Mouse (Mus musculus) heart, embryonic 11.5 days (tissue): ENCODE data around the gene Taf6l. TPM values are rescaled to one million over a fixed set of nuclear protein-coding genes. Genes with fewer than 3 reads are reported as not detected.

ENCODE experiments used
- ATAC-seq: fragments of 200-750 bp; cut with Nextera tagmentation; replicated peaks from 2 replicates; pipeline ENCODE4 v1.8.0; 2017; ENCODE audit warnings: moderate library complexity; ENCODE audit not compliant: insufficient number of reproducible peaks, low FRiP score, low TSS enrichment
- H3K27ac ChIP-seq: fragments of 300-500 bp; sonication (generic); 2 replicates; pipeline ENCODE4 v1.5.1; 2014; ENCODE audit warnings: mild to moderate bottlenecking, low read depth, low read length
- H3K27me3 ChIP-seq: fragments of 300-500 bp; sonication (generic); 2 replicates; pipeline ENCODE4 v1.6.1; 2014; ENCODE audit warnings: mild to moderate bottlenecking, low read length, mixed read lengths; ENCODE audit not compliant: control insufficient read depth, insufficient read depth
- H3K36me3 ChIP-seq: fragments of 300-500 bp; sonication (generic); 2 replicates; pipeline ENCODE4 v1.6.1; 2014; ENCODE audit warnings: mild to moderate bottlenecking, low read length, moderate library complexity, mixed read lengths; ENCODE audit not compliant: control insufficient read depth, insufficient read depth
- H3K4me1 ChIP-seq: fragments of 300-500 bp; sonication (generic); 2 replicates; pipeline ENCODE4 v1.6.1; 2014; ENCODE audit warnings: low read length; ENCODE audit not compliant: control insufficient read depth, insufficient read depth
- H3K4me2 ChIP-seq: fragments of 300-500 bp; sonication (generic); 2 replicates; pipeline ENCODE4 v1.6.1; 2014; ENCODE audit warnings: mild to moderate bottlenecking, moderate library complexity
- H3K4me3 ChIP-seq: fragments of 300-500 bp; sonication (generic); 2 replicates; pipeline ENCODE4 v1.5.1; 2014; ENCODE audit warnings: low read depth, low read length
- H3K9ac ChIP-seq: fragments of 300-500 bp; sonication (generic); 2 replicates; pipeline ENCODE4 v1.6.1; 2014; ENCODE audit warnings: mild to moderate bottlenecking, low read depth, low read length, moderate library complexity
- H3K9me3 ChIP-seq: fragments of 300-500 bp; sonication (generic); replicated peaks from 2 replicates; pipeline ENCODE4 v1.6.1; 2016; ENCODE audit warnings: low read length; ENCODE audit not compliant: control insufficient read depth
- WGBS: fragments of 180-500 bp; shearing (Covaris S2); extraction: QIAGEN DNeasy Blood & Tissue Kit; methylation state at CpG from one replicate; pipeline ENCODE4 v1.1.7; 2014; ENCODE audit not compliant: insufficient replicate concordance; 5-methylcytosine and 5-hydroxymethylcytosine counted together
- polyA plus RNA-seq: library from polyadenylated mRNA; unstranded; fragments of >200 nt; fragmentation: Nextera tagmentation; extraction: Ambion mirVana; gene quantifications from 2 replicates; pipeline ENCODE4 v1.2.1, GENCODE M21; 2014

Gene Taf6l
- polyA plus RNA-seq, result 12.8 and 14.3 TPM in 2 replicates

GRCm38 (mm10) chr19:8786008-8786781 lies at the start of gene Taf6l:
Gene Taf6l (minus strand): TSS chr19:8786417.
- Histone ChIP-seq H3K36me3 (peaks cover 7% of the 10 kb centered on the region), H3K27ac (peak within 1 kb of the TSS; percentile 77; the same call in 1 of the 2 replicates), H3K4me1 (no peaks in the 10 kb centered on the region), H3K4me3 (peak within 1 kb of the TSS; percentile 71), H3K9ac (peak within 1 kb of the TSS; percentile 78), H3K4me2 (peak within 1 kb of the TSS; percentile 68), H3K27me3 (no peaks in the 10 kb centered on the region), H3K9me3 (no peaks in the 10 kb centered on the region)
- under 1% methylated on average over 32 of the region's 32 CpGs for WGBS
- ATAC-seq, result peak; percentile 98

- Histone ChIP-seq H3K9me3 (no peaks in the 10 kb centered on the region), H3K36me3 (peaks cover 54% of the 10 kb centered on the region), H3K27ac (no peak overlapping the region), H3K27me3 (no peaks in the 10 kb centered on the region), H3K9ac (no peak overlapping the region), H3K4me3 (no peak overlapping the region), H3K4me2 (no peak overlapping the region), H3K4me1 (no peaks in the 10 kb centered on the region)
- WGBS, result 94% methylated on average over 4 of the region's 4 CpGs
- ATAC-seq, result no peak
These were observed 46.8 kb upstream of the Taf6l start for GRCm38 (mm10) chr19:8832971-8833370.

DNA sequence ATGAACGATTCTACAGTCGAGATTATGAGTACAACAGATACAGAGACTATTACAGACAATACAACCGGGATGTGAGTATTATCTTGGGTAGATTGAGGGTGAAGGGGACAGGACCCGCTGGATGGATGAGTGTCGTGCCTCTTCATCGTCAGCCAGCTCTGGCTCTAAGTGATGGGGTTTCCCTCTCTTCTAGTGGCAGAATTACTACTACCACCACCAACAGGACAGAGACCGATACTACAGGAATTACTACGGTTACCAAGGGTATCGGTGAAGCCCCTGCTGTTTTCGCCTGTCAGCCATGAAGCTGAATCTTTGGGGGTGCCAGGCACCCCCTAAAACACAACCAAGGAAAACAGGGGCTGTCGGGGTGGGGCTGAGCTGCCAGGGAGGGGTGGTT lies 45.0 kb upstream of the Taf6l start:
- 82% methylated on average over 11 of the region's 11 CpGs for WGBS
- no peaks in the 10 kb centered on the region for H3K4me1 ChIP-seq
- no peak overlapping the region for H3K27ac ChIP-seq
- H3K4me2 ChIP-seq, result no peak overlapping the region
- H3K9me3 ChIP-seq, result no peaks in the 10 kb centered on the region
- ATAC-seq, result no peak
- peaks cover 68% of the 10 kb centered on the region for H3K36me3 ChIP-seq
- no peak overlapping the region for H3K9ac ChIP-seq
- no peaks in the 10 kb centered on the region for H3K27me3 ChIP-seq
- no peak overlapping the region for H3K4me3 ChIP-seq

DNA sequence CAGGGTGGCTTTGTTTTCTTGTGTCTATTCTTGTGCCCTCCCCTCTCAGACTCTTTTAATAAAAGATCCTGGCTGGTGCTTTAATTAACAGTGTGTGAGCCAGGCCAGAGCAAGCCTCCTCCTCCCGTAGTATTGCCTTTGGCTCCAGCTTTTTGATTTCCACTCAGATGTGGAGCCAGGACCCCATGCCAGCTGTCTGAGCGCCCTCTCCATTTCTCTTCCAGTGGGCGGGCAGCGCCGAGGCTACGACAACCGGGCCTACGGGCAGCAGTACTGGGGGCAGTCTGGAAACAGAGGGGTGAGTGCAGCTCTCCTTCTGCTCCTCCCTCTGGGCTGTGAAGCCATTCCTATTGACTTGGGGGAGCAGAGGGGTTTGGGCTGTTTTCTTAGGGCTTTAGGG lies 44.4 kb upstream of the Taf6l start:
- H3K4me2 ChIP-seq, result no peak overlapping the region
- H3K4me3 ChIP-seq, result no peak overlapping the region
- H3K36me3 ChIP-seq, result peaks cover 71% of the 10 kb centered on the region
- H3K9me3 ChIP-seq, result no peaks in the 10 kb centered on the region
- whole genome bisulfite sequencing, result 92% methylated on average over 8 of the region's 8 CpGs
- ATAC-seq, result no peak
- no peak overlapping the region for H3K9ac ChIP-seq
- H3K4me1 ChIP-seq, result no peaks in the 10 kb centered on the region
- H3K27ac ChIP-seq, result no peak overlapping the region
- H3K27me3 ChIP-seq, result no peaks in the 10 kb centered on the region

DNA sequence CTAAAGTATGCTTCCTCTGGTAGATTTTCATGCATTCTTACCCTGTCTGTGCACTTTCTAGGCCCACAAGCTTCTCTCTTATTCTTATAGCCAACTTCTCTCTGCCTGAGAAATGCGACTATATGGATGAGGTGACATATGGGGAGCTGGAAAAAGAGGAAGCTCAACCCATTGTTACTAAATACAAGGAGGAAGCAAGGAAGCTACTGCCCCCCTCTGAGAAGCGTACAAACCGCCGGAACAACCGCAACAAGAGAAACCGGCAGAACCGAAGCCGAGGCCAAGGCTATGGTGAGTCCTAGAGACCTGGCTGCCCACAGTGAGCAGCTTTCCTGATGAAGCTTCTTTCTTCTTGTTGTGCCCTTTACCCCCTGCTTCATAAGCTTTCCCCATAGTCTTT lies 43.4 kb upstream of the Taf6l start, which contains the start of gene AC129217.1:
TSS of gene AC129217.1 (plus strand) at position 114 of the 400 bp plus-strand sequence.
- Histone ChIP-seq H3K4me3 (no peak within 1 kb of the TSS), H3K4me1 (no peaks in the 10 kb centered on the region), H3K27ac (no peak within 1 kb of the TSS), H3K4me2 (no peak within 1 kb of the TSS), H3K9me3 (no peaks in the 10 kb centered on the region), H3K9ac (no peak within 1 kb of the TSS), H3K36me3 (peaks cover 71% of the 10 kb centered on the region), H3K27me3 (no peaks in the 10 kb centered on the region)
- 92% methylated on average over 8 of the region's 8 CpGs for WGBS
- no peak for ATAC-seq

GRCm38 (mm10) chr19:8822696-8823095 lies 36.5 kb upstream of the Taf6l start:
- Histone ChIP-seq H3K27me3 (no peaks in the 10 kb centered on the region), H3K27ac (no peak overlapping the region), H3K9ac (0 out of 2 replicates have a peak overlapping the region, but pooled peaks have one; percentile 39), H3K4me3 (peak overlapping the region; percentile 20), H3K36me3 (peaks cover 31% of the 10 kb centered on the region), H3K4me2 (peak overlapping the region; percentile 97), H3K9me3 (no peaks in the 10 kb centered on the region), H3K4me1 (peaks cover 16% of the 10 kb centered on the region)
- 77% methylated on average over 8 of the region's 8 CpGs for WGBS
- no peak for ATAC-seq

- WGBS, result under 1% methylated on average over 7 of the region's 7 CpGs
- peak overlapping the region; percentile 100; the same call in 1 of the 2 replicates for H3K27ac ChIP-seq
- no peaks in the 10 kb centered on the region for H3K27me3 ChIP-seq
- H3K4me3 ChIP-seq, result peak overlapping the region; percentile 100
- H3K36me3 ChIP-seq, result peaks cover 20% of the 10 kb centered on the region
- H3K4me2 ChIP-seq, result peak overlapping the region; percentile 97
- peak overlapping the region; percentile 99 for H3K9ac ChIP-seq
- peaks cover 17% of the 10 kb centered on the region for H3K4me1 ChIP-seq
- H3K9me3 ChIP-seq, result no peaks in the 10 kb centered on the region
- ATAC-seq, result no peak
These were observed 34.9 kb upstream of the Taf6l start for GRCm38 (mm10) chr19:8821146-8821545.

DNA sequence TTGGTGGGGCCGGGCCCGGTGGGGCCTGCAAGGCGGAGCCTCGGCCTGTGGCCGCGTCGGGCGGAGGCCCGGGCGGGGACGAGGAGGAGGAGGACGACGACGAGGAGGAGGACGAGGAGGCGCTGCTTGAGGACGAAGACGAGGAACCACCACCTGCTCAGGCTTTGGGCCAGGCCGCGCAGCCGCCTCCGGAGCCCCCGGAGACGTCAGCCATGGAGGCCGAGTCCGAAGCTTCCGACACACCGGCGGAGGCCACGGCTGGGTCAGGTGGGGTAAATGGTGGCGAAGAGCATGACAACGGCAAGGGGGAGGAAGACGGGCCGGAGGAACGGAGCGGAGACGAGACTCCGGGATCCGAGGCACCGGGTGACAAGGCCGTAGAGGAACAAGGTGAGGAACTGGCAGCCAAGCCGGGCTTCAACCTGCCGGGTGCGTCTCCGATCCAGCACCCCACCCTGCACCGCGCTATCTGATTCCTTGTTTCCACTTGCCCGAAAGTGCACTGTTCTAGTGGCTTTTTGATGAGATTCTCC lies 34.3 kb upstream of the Taf6l start:
- Histone ChIP-seq H3K9ac (peak overlapping the region; percentile 99), H3K4me2 (peak overlapping the region; percentile 97), H3K27me3 (no peaks in the 10 kb centered on the region), H3K4me3 (peak overlapping the region; percentile 100), H3K9me3 (no peaks in the 10 kb centered on the region), H3K27ac (peak overlapping the region; percentile 100), H3K4me1 (peaks cover 17% of the 10 kb centered on the region), H3K36me3 (peaks cover 17% of the 10 kb centered on the region)
- WGBS, result 0% methylated on average over 48 of the region's 48 CpGs
- peak; percentile 39 for ATAC-seq
